In genomic region chr2:61812536-61812935, GRCm38 (mm10) we compare ENCODE assay signal across 9 mouse cellular contexts. TPM values are rescaled to one million over a fixed set of nuclear protein-coding genes. Genes with fewer than 3 reads are reported as not detected.
DNase-seq lines count a peak whose midpoint lies in the region; ATAC-seq and TF ChIP-seq lines count a peak whose summit lies in the region.
"Had no signal": no experiment of that assay in that cellular context is flagged by ENCODE, and none has a peak within 500 bp of the region (broad histone marks: within the 10 kb centered on the region; RNA-seq: fewer than 3 reads in every experiment).

No protein-coding gene starts in this region.

- no peak for DNase-seq in layer of hippocampus, adult 2 months (ENCODE audit: low spot score in 2 of 2)
- no peak for DNase-seq in layer of hippocampus, adult 9-11 months
- no peak for DNase-seq in embryo, embryonic 10 days (ENCODE audit: low spot score)
- DNase-seq in left cerebral cortex, adult 11 months (ENCODE audit: low spot score): no peak
- no peak for DNase-seq in cerebellum, postnatal 4 days (ENCODE audit: low spot score in 2 of 2)

- H3K9me3 ChIP-seq in embryonic facial prominence, embryonic 15.5 days (replicated peaks): no peaks in the 10 kb centered on the region
- H3K9me3 ChIP-seq in intestine, embryonic 15.5 days: no peaks in the 10 kb centered on the region
- no peaks in the 10 kb centered on the region for H3K9me3 ChIP-seq in neural tube, embryonic 12.5 days

- ATAC-seq in embryonic facial prominence, embryonic 15.5 days (ENCODE audit: insufficient number of reproducible peaks, low FRiP score, low TSS enrichment, low read depth): no peak
- no peak for ATAC-seq in intestine, embryonic 15.5 days
- no peak for ATAC-seq in neural tube, embryonic 12.5 days (ENCODE audit: low FRiP score, low read depth)
- ATAC-seq: Patski had no signal

- H3K4me3 ChIP-seq in layer of hippocampus, adult 2 months: peak overlapping the region; percentile 51
- peak overlapping the region; percentile 47 for H3K4me3 ChIP-seq in embryonic facial prominence, embryonic 15.5 days (replicated peaks)
- peak overlapping the region; percentile 53 for H3K4me3 ChIP-seq in intestine, embryonic 15.5 days (replicated peaks)
- peak overlapping the region; percentile 44 for H3K4me3 ChIP-seq in neural tube, embryonic 12.5 days

- WGBS in embryonic facial prominence, embryonic 15.5 days: 11% methylated on average over 12 of the region's 12 CpGs
- WGBS in intestine, embryonic 15.5 days: 6% methylated on average over 12 of the region's 12 CpGs
- WGBS in neural tube, embryonic 12.5 days: under 1% methylated on average over 12 of the region's 12 CpGs

- no peaks in the 10 kb centered on the region for H3K36me3 ChIP-seq in embryonic facial prominence, embryonic 15.5 days
- H3K36me3 ChIP-seq in intestine, embryonic 15.5 days: no peaks in the 10 kb centered on the region
- no peaks in the 10 kb centered on the region for H3K36me3 ChIP-seq in neural tube, embryonic 12.5 days

- TF ChIP-seq CTCF in layer of hippocampus, adult 2 months (conservative IDR thresholded peaks at IDR 0.05): no peak

- peak overlapping the region; percentile 95 for H3K4me2 ChIP-seq in embryonic facial prominence, embryonic 15.5 days (replicated peaks)
- H3K4me2 ChIP-seq in intestine, embryonic 15.5 days (replicated peaks): peak overlapping the region; percentile 98
- peak overlapping the region; percentile 93 for H3K4me2 ChIP-seq in neural tube, embryonic 12.5 days (replicated peaks)

- peaks cover 23% of the 10 kb centered on the region for H3K4me1 ChIP-seq in embryonic facial prominence, embryonic 15.5 days
- H3K4me1 ChIP-seq in intestine, embryonic 15.5 days (replicated peaks): peaks cover 29% of the 10 kb centered on the region
- H3K4me1 ChIP-seq in neural tube, embryonic 12.5 days: peaks cover 20% of the 10 kb centered on the region

- H3K27me3 ChIP-seq in embryonic facial prominence, embryonic 15.5 days: peaks cover 81% of the 10 kb centered on the region
- peaks cover 75% of the 10 kb centered on the region for H3K27me3 ChIP-seq in intestine, embryonic 15.5 days (replicated peaks)
- peaks cover 80% of the 10 kb centered on the region for H3K27me3 ChIP-seq in neural tube, embryonic 12.5 days (replicated peaks)

- peak overlapping the region; percentile 85 for H3K27ac ChIP-seq in layer of hippocampus, adult 2 months
- no peak overlapping the region for H3K27ac ChIP-seq in embryonic facial prominence, embryonic 15.5 days (replicated peaks)
- no peak overlapping the region for H3K27ac ChIP-seq in intestine, embryonic 15.5 days
- no peak overlapping the region for H3K27ac ChIP-seq in neural tube, embryonic 12.5 days

- 0 out of 2 replicates have a peak overlapping the region, but pooled peaks have one; percentile 19 for H3K9ac ChIP-seq in embryonic facial prominence, embryonic 15.5 days
- peak overlapping the region; percentile 48; the same call in 1 of the 2 replicates for H3K9ac ChIP-seq in intestine, embryonic 15.5 days
- H3K9ac ChIP-seq in neural tube, embryonic 12.5 days: peak overlapping the region; percentile 62; the same call in 1 of the 2 replicates

RNA-seq across cellular contexts. Expression of gene Tbr1, which starts 9.8 kb away (rescaled TPM):
- 10 to 100 TPM; 41.1 to 45.3 TPM for total RNA-seq in layer of hippocampus, adult 2 months (2021)
- polyA plus RNA-seq in embryonic facial prominence, embryonic 15.5 days (2015; fragmentation: Nextera tagmentation; extraction: Ambion mirVana): 0.17 and 0.52 TPM in 2 replicates
- 0.09 TPM in 1 of 2 replicates, not detected in the other for polyA plus RNA-seq in intestine, embryonic 15.5 days (2015; fragmentation: Nextera tagmentation; extraction: Ambion mirVana)
- 0.11 and 0.15 TPM in 2 replicates for polyA plus RNA-seq in neural tube, embryonic 12.5 days (2016; fragmentation: Nextera tagmentation; extraction: Ambion mirVana)
